In the genomic region with DNA sequence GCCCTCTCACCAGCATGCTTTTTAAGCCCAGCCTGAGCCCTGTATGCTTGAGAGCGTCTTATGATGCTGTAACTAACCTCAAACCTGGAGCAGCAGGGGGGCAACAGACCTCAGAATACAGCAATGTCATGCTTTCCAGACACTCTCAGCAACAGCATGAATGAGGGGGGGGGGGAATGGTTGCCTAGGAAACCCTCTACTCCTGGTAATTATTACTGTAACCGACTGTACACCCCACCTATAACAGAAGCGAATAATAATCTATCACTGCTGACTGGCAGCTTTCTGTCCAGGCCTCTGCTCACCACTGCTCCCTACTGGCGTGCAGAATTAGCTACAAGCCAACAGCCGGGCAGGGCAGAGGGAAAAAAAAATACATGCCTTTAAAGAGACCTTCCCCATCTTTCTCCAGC, we compare ENCODE assay signal across 8 mouse cellular contexts.
DNase-seq lines count a peak whose midpoint lies in the region; ATAC-seq and TF ChIP-seq lines count a peak whose summit lies in the region.

No protein-coding gene starts in this region.

- WGBS in hindbrain, embryonic 12.5 days, result 12% methylated on average over 5 of the region's 5 CpGs
- WGBS in stomach, postnatal 0 days, result 39% methylated on average over 5 of the region's 5 CpGs

- ATAC-seq in hindbrain, embryonic 12.5 days (ENCODE audit: low FRiP score), result peak; percentile 61
- no peak for ATAC-seq in stomach, postnatal 0 days (ENCODE audit: low FRiP score, low TSS enrichment)

- peaks cover 39% of the 10 kb centered on the region for H3K4me1 ChIP-seq in hindbrain, embryonic 12.5 days
- H3K4me1 ChIP-seq in stomach, postnatal 0 days (replicated peaks; ENCODE audit: control insufficient read depth, insufficient read depth), result peaks cover 3% of the 10 kb centered on the region; the same call in 1 of the 2 replicates

- H3K4me3 ChIP-seq in hindbrain, embryonic 12.5 days, result no peak overlapping the region
- no peak overlapping the region for H3K4me3 ChIP-seq in stomach, postnatal 0 days (ENCODE audit: low read depth, low read length)

- H3K27ac ChIP-seq in hindbrain, embryonic 12.5 days, result peak overlapping the region; percentile 55; the same call in 1 of the 2 replicates
- H3K27ac ChIP-seq in stomach, postnatal 0 days (replicated peaks), result no peak overlapping the region

- intact Hi-C loops in heart, postnatal 36 days (cut with DNase I), result loop anchor here (2.0 to 10.0 kb wide), 2 partner anchors 160 to 560 kb away; partner anchors contain the start of gene Zfp536

- peak; percentile 75 for TF ChIP-seq CTCF in stomach, postnatal 0 days (IDR thresholded peaks at IDR 0.05; ENCODE audit: low read depth)

- no peak overlapping the region for H3K4me2 ChIP-seq in hindbrain, embryonic 12.5 days (replicated peaks)
- H3K4me2 ChIP-seq in stomach, postnatal 0 days (replicated peaks; ENCODE audit: low read depth), result no peak overlapping the region

- H3K9ac ChIP-seq in hindbrain, embryonic 12.5 days, result no peak overlapping the region
- H3K9ac ChIP-seq in stomach, postnatal 0 days (ENCODE audit: low read length), result no peak overlapping the region

- H3K27me3 ChIP-seq in hindbrain, embryonic 12.5 days, result no peaks in the 10 kb centered on the region
- H3K27me3 ChIP-seq in stomach, postnatal 0 days (ENCODE audit: control insufficient read depth, insufficient read depth, low read length), result no peaks in the 10 kb centered on the region

- no peak for TF ChIP-seq EP300 in stomach, postnatal 0 days (optimal IDR thresholded peaks at IDR 0.05)

- H3K36me3 ChIP-seq in hindbrain, embryonic 12.5 days, result peaks cover 5% of the 10 kb centered on the region; the same call in 1 of the 2 replicates
- no peaks in the 10 kb centered on the region for H3K36me3 ChIP-seq in stomach, postnatal 0 days (ENCODE audit: control insufficient read depth, insufficient read depth, low read length)

- DNase-seq in heart, postnatal 36 days, result peak; percentile 10 to 34
- no peak for DNase-seq in heart, adult 8-10 months (ENCODE audit: low spot score)
- DNase-seq in ES-CJ7 (ENCODE audit: low read depth, low spot score), result peak; percentile 49
- DNase-seq in cerebellum, postnatal 14 days, result peak; percentile 86 to 89
- peak; percentile 52 for DNase-seq in lung, postnatal 14 days
- DNase-seq in stomach, postnatal 0 days (ENCODE audit: low spot score), result peak; percentile 32
- DNase-seq in spleen, adult 12 weeks (ENCODE audit: low spot score), result no peak

- H3K9me3 ChIP-seq in hindbrain, embryonic 12.5 days (replicated peaks), result no peaks in the 10 kb centered on the region
- H3K9me3 ChIP-seq in stomach, postnatal 0 days (ENCODE audit: control insufficient read depth, low read length), result no peaks in the 10 kb centered on the region

Comparison
In these comparisons a context has a peak if more than half of its experiments do, and no peak if none do; other contexts are left out.
1. DNase-seq: peak in heart, postnatal 36 days (2 of 2), ES-CJ7 (single experiment), cerebellum, postnatal 14 days (2 of 2), lung, postnatal 14 days (single experiment) and stomach, postnatal 0 days (single experiment); none in heart, adult 8-10 months (single experiment) and spleen, adult 12 weeks (single experiment).